Mouse (Mus musculus) urinary bladder, postnatal 10 days (tissue): Measurements from ENCODE around the gene Trmt10b.

Experiments used
- DNase-seq: peaks from one replicate; pipeline ENCODE4 v3.0.0; 2022; ENCODE audit warnings: low spot score

Gene Trmt10b

DNA sequence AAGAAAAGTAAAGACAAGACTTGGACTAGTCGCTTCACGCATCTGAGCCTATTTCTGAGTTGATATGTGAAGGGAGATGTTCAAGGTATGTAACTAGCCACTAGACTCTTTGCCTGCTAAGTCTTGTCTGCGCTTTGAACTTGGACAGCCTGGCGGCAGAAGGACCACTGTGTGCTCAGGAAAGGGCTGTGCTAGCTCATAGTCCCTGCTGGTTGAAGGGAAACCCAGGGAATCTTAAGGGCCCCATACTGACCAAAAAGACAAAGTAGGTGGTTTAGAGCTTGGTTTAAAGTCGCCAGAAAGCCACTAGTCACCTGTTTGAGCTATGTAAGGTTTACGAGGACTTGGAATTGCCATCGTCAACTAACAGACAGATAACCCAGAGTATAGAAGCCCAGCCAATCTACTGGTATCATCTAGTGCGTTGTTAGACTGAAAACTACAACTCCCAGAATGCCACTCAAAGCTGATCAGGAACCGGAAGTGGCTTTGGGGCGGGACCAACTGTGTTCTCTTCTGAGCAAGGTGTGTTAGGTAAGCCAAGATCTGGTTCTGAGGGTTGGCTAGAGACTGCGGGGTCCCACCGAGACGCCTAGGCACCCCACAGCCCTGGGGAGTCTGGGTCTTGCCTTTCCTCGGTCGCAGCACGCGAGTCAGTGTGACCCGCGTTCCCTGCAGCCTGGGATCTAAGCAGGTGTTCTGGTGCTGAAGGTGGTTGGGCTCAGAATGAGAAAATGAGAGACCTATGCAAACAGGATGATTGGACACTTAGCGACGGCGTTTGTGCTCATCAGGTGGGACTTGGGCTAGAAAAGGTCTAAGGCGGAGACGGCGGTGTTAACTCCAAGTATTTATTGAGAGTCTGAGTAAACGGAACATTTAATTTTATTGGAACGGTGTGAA is at the start of gene Trmt10b:
TSS of gene Trmt10b (plus strand) at position 466 of the 903 bp plus-strand sequence.
- DNase-seq = no peak

DNA sequence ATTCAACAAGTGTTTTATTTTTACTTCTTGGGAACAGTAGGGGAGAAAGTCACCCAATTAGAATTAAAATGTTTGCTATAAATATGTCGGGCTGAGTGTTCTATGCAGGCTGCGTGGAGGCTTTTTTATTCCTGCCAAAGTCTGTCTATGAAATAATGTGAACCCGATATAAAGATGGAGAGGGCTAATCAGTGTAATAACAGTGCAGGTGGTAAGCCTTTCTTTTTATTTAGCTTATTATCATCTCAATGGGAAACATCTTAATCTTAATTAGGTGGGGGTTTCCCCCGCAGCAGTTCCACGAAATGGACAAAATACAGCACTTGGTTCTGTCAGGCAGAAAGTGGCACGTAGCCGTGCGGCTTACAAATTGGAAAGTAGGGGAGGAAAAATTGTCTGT is 45.7 kb upstream of the Trmt10b start:
- DNase-seq = no peak

- DNase-seq = no peak
Observed at GRCm38 (mm10) chr4:45252861-45253262, 44.1 kb upstream of the Trmt10b start.

GRCm38 (mm10) chr4:45253839-45254601 is 42.9 kb upstream of the Trmt10b start:
- DNase-seq = no peak

DNA sequence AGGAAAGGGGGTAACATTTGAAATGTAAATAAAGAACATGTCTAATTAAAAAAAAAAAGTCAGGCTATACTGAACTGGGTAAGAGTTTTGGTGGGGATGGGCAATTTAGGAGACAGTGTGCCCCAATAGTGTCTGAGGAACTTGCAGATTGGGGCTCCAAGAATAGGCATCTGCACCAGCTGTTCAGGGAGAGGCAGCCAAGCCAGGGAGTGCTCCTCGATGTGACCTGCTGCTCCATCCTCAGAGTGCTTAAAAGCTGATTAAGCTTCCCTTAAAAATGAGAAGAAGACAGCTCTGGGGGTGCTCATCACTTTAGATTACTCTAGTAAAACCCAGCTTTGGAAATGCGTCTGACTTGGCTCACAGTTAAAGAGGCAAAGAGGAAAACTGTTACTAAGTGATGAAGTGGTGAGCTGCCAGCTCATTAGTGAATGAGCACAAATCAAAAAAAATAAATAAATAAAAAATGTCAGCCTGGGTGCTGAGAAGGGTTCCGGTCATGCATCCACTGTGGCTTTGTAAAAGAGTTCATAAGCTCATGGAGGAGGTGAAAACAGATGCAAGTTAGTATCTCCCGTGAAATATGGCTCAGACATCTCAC is 37.6 kb upstream of the Trmt10b start:
- no peak for DNase-seq

DNA sequence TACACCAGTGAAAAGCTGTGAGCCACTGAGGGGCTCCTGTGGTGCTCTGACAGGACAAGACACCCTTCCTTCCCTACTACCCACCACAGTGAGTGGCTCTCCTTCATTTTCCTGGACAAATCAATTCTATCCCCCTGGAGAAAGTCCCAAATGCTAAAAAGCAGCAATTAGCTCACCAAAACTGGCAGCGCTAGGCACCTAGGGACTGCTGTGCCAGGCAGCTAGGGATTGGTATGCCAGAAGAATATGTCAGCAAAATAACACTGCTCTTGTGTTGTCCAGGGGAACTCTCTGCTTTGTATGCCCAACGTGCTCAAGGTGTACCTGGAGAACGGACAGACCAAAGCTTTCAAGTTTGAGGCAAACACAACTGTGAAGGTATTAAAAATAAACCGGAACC is 35.4 kb upstream of the Trmt10b start:
- no peak for DNase-seq

DNA sequence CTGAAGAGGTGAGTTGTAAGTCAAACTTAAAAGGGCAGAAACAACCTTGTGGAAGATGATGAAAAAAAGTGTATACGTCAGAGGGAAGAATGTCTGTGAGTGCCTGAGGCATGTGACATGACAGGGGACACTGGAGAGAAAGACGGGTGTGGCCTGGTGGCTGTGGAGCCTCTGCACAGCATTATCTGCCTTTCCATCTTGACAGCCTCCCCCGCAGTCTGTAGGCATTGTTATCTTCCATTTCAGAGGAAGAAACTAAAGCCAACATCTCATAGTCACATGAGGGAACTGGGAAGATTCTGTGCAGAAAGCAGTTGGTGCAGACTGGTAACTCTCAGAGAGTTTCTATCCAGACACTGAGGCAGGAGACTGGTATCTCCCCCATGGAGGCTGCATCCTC is 29.0 kb upstream of the Trmt10b start:
- DNase-seq = no peak

DNA sequence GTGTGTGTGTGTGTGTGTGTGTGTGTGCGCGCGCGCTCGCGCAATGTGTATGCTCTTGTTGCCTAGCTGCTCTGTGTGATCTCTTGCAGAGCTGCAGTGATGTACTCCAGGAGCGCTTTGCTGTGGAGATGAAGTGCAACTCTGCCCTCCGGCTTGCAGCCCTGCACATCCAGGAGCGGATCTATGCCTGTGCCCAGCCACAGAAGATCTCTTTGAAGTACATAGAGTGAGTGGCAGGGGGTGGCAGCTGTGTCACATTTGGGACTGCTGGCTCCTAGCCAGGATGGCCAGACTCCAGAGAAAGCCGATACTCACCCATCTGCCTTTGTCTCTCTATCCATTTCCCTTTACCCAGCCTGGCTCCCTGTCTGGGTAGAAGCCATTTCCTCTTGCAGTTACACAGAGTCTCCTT is 25.9 kb upstream of the Trmt10b start:
- no peak for DNase-seq

DNA sequence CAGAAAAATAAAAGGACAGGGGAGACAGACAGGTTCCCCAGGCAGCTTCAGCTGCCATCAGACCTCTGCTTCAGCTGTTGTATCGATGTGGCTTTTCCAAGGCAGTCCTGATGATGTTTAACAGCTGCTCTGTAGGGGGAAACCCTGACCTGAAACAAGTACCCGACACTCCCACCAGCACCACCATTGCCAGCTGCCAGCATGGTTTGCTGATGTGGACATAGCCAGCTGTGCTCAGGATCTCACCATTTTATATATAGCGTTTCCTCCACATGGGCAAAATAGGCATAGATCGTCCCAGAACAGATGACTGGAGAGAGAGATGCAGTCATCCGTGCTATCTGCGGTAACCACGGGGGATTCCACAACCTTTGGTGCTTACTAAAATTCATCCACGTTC is 21.2 kb upstream of the Trmt10b start:
- no peak for DNase-seq

- no peak for DNase-seq
Observed at GRCm38 (mm10) chr4:45279292-45279691, 17.6 kb upstream of the Trmt10b start.

- no peak for DNase-seq
Observed at GRCm38 (mm10) chr4:45279981-45280548, 16.9 kb upstream of the Trmt10b start.

GRCm38 (mm10) chr4:45286318-45286717 is 10.6 kb upstream of the Trmt10b start:
- no peak for DNase-seq

GRCm38 (mm10) chr4:45287906-45288305 is 9.0 kb upstream of the Trmt10b start:
- no peak for DNase-seq

- DNase-seq = no peak
Observed at GRCm38 (mm10) chr4:45305536-45305935, 8.6 kb downstream of the Trmt10b start.

DNA sequence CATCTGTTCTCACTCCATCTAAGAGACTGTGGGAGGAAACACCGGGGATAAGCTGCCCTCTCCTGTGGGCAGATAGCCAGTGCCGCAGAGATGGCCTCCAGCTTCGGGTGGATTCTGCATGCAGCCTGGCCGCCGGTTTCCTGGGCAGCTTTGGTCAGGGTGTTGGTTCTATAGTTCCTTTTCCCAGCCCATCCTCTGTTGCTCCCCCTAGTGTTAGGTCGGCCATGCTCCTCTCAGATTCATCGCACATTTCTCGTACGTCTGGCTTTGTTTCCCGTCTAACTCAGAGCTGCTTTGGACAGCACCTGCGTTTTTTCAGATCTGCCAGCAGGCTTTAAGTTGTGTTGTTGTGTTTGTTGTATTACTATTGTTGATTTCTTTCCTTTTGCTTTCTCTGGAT is 11.1 kb downstream of the Trmt10b start:
- DNase-seq = no peak

DNA sequence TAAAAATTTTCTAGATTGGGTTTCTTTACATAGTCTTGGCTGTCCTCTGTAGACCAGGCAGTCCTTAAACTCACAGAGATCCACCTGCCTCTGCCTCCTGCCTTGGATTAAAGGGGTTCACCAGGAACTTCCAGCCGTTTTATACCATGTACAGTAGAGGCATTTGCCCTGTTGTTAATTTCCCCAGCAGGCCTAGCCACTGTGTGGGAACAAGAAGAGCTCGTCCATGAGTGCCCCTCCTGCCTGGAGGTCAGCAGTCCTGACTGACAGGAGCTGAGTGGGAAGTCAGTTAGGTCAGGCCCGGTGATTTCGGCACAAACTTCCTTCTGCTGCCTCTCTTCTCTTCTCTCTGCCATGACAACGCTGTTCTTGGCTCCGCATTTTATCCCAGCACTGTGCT is 11.7 kb downstream of the Trmt10b start:
- DNase-seq = no peak

- DNase-seq = no peak
Observed at GRCm38 (mm10) chr4:45311056-45311455, 14.1 kb downstream of the Trmt10b start.

DNA sequence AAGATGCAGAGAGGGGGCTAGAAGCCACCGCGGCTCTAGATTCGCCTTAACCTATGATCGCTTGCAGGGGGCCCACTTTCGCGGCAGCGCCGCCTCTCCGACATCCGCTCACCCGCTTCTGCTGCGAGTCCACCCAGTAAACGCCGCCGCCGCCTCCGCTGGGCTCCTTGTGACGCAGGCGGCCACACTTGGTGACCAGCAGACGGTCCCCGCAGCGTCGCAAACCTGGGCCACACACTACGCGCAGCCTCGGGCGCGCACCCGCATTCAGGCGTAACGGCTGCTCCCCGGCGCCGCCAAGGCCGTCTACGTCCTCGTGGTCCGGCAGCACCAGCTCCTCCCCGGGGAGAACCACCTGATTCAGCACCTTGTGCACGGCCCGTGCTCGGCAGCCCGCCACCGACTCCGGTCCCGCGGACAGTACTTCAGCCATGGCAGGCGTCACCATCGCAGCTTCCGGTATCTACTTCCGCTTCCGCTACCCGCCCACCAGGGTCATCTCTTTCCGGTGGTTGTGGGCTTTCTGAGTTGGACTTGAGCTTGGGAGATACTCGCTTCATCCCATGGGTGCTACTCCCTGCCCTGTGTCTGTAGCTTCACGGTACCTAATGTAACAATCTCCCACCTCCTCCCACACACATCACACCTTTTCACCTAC is 23.4 kb downstream of the Trmt10b start:
- DNase-seq = peak; percentile 23

DNA sequence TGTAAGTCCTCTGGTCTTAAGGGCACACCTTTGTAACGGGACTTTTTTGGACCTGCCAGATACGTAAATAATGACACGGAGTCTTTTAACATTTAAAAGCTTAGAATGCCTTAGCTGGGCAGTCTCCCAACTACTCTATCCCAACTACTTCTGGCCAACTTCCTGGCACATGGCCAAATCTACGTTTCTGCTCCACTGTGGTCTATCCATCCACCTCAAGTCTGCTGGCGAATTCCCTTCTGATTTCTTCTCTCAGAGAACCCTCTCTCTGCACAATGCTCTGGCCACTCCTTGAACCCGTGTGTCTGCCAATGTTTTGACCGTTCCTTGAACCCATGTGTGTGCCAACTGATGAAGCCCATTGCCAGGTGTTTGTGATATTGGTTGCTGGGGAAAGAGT is 34.2 kb downstream of the Trmt10b start:
- DNase-seq = no peak

- no peak for DNase-seq
Observed at GRCm38 (mm10) chr4:45332466-45332865, 35.5 kb downstream of the Trmt10b start.

DNA sequence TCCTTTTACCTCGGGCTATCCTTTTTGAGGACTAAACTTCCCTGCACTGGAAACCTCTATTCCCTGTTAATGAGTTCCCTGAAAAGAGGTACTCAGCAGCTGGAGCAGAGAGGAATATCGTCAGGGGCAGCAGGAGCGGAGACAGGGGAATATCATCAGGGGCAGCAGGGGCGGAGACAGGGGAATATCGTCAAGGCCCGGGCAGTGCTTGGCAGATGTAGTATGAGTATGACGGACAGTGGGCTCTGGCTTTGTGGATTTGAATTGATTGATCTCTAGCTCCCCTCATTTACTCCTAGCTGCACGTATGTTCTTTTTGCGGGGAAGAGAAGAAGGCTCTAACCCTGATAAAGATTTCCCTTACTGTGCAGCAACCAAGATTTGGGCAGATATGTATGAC is 44.3 kb downstream of the Trmt10b start:
- no peak for DNase-seq

GRCm38 (mm10) chr4:45341669-45342249 is 44.8 kb downstream of the Trmt10b start, which contains the start of gene Dcaf10:
Gene Dcaf10, plus strand, starts transcription at chr4:45342101.
- peak; percentile 84 for DNase-seq
